Mouse (Mus musculus) embryonic facial prominence, embryonic 13.5 days (tissue): Measurements from ENCODE around the gene Phgdh. TPM values are rescaled to one million over a fixed set of nuclear protein-coding genes. Genes with fewer than 3 reads are reported as not detected.

Source experiments
- ATAC-seq: fragments of 200-750 bp; cut with Nextera tagmentation; 2 replicates; pipeline ENCODE4 v1.8.0; 2017; ENCODE audit warnings: low read depth; ENCODE audit not compliant: insufficient number of reproducible peaks, insufficient read depth, low FRiP score, low TSS enrichment
- H3K27ac ChIP-seq: fragments of 300-500 bp; sonication (generic); 2 replicates; pipeline ENCODE4 v1.5.1; 2015; ENCODE audit warnings: moderate library complexity, mild to moderate bottlenecking, inconsistent platforms
- H3K27me3 ChIP-seq: fragments of 300-500 bp; sonication (generic); 2 replicates; pipeline ENCODE4 v1.6.1; 2015; ENCODE audit warnings: mild to moderate bottlenecking, inconsistent platforms
- H3K36me3 ChIP-seq: fragments of 300-500 bp; sonication (generic); 2 replicates; pipeline ENCODE4 v1.6.1; 2015; ENCODE audit warnings: mild to moderate bottlenecking, inconsistent platforms
- H3K4me1 ChIP-seq: fragments of 300-500 bp; sonication (generic); 2 replicates; pipeline ENCODE4 v1.6.1; 2015; ENCODE audit warnings: inconsistent platforms
- H3K4me2 ChIP-seq: fragments of 300-500 bp; sonication (generic); 2 replicates; pipeline ENCODE4 v1.6.1; 2015; ENCODE audit warnings: moderate library complexity, mild to moderate bottlenecking, inconsistent platforms
- H3K4me3 ChIP-seq: fragments of 300-500 bp; sonication (generic); 2 replicates; pipeline ENCODE4 v1.5.1; 2015; ENCODE audit warnings: mild to moderate bottlenecking, inconsistent platforms
- H3K9ac ChIP-seq: fragments of 300-500 bp; sonication (generic); 2 replicates; pipeline ENCODE4 v1.6.1; 2015; ENCODE audit warnings: mild to moderate bottlenecking, inconsistent platforms
- H3K9me3 ChIP-seq: fragments of 300-500 bp; sonication (generic); 2 replicates; pipeline ENCODE4 v1.6.1; 2016; ENCODE audit warnings: inconsistent platforms
- WGBS: fragments of 180-500 bp; shearing (Covaris S2); methylation state at CpG from one replicate; pipeline ENCODE4 v1.1.7; 2015; ENCODE audit warnings: mixed read lengths; 5-methylcytosine and 5-hydroxymethylcytosine counted together
- polyA plus RNA-seq: library from polyadenylated mRNA; unstranded; fragments of >200 nt; fragmentation: Nextera tagmentation; extraction: Ambion mirVana; gene quantifications from 2 replicates; pipeline ENCODE4 v1.2.1, GENCODE M21; 2015

The Phgdh gene
- polyA plus RNA-seq, 1 experiment from 2014 or later, result 256 TPM

- Histone ChIP-seq H3K36me3 (no peaks in the 10 kb centered on the region), H3K9me3 (no peaks in the 10 kb centered on the region), H3K4me2 (peak overlapping the region; percentile 36), H3K4me3 (peak overlapping the region; percentile 13), H3K27ac (peak overlapping the region; percentile 44), H3K9ac (no peak overlapping the region), H3K27me3 (no peaks in the 10 kb centered on the region), H3K4me1 (peaks cover 20% of the 10 kb centered on the region)
- ATAC-seq, result 0 out of 2 replicates have a peak, but pooled peaks have one; percentile 10
- 37% methylated on average over 12 of the region's 12 CpGs for WGBS
Observed at GRCm38 (mm10) chr3:98280933-98281678, 58.7 kb downstream of the Phgdh start.

GRCm38 (mm10) chr3:98280204-98280932 lies 59.4 kb downstream of the Phgdh start, which contains the start of gene Hmgcs2:
Gene Hmgcs2, plus strand, starts transcription at chr3:98280435.
- Histone ChIP-seq H3K27me3 (no peaks in the 10 kb centered on the region), H3K27ac (peak within 1 kb of the TSS; percentile 44), H3K9ac (no peak within 1 kb of the TSS), H3K4me1 (peaks cover 20% of the 10 kb centered on the region), H3K4me3 (peak within 1 kb of the TSS; percentile 13), H3K4me2 (peak within 1 kb of the TSS; percentile 36), H3K9me3 (no peaks in the 10 kb centered on the region), H3K36me3 (no peaks in the 10 kb centered on the region)
- WGBS, result 60% methylated on average over 14 of the region's 14 CpGs
- ATAC-seq, result no peak

- Histone ChIP-seq H3K27ac (no peak overlapping the region), H3K4me1 (peaks cover 20% of the 10 kb centered on the region), H3K27me3 (no peaks in the 10 kb centered on the region), H3K4me3 (no peak overlapping the region), H3K36me3 (no peaks in the 10 kb centered on the region), H3K9me3 (no peaks in the 10 kb centered on the region), H3K9ac (no peak overlapping the region), H3K4me2 (no peak overlapping the region)
- no peak for ATAC-seq
- WGBS, result 81% methylated on average over 4 of the region's 4 CpGs
Observed at GRCm38 (mm10) chr3:98279682-98280081, 60.1 kb downstream of the Phgdh start.

GRCm38 (mm10) chr3:98273623-98274398 lies 66.0 kb downstream of the Phgdh start:
- ATAC-seq, result 0 out of 2 replicates have a peak, but pooled peaks have one; percentile 62
- Histone ChIP-seq H3K4me2 (no peak overlapping the region), H3K9me3 (0 out of 2 replicates have a peak, but pooled peaks cover 4% of the 10 kb centered on the region), H3K27me3 (no peaks in the 10 kb centered on the region), H3K9ac (no peak overlapping the region), H3K4me1 (peaks cover 13% of the 10 kb centered on the region), H3K4me3 (no peak overlapping the region), H3K27ac (peak overlapping the region; percentile 39), H3K36me3 (no peaks in the 10 kb centered on the region)
- 48% methylated on average over 11 of the region's 11 CpGs for WGBS

- H3K27ac ChIP-seq, result peak overlapping the region; percentile 72
- ATAC-seq, result 0 out of 2 replicates have a peak, but pooled peaks have one; percentile 56
- H3K4me1 ChIP-seq, result peaks cover 16% of the 10 kb centered on the region
- no peak overlapping the region for H3K9ac ChIP-seq
- no peak overlapping the region for H3K4me3 ChIP-seq
- H3K27me3 ChIP-seq, result no peaks in the 10 kb centered on the region
- no peaks in the 10 kb centered on the region for H3K36me3 ChIP-seq
- H3K4me2 ChIP-seq, result peak overlapping the region; percentile 16; the same call in 1 of the 2 replicates
- 19% methylated on average over 6 of the region's 6 CpGs for WGBS
- H3K9me3 ChIP-seq, result 0 out of 2 replicates have a peak, but pooled peaks cover 4% of the 10 kb centered on the region
Observed at GRCm38 (mm10) chr3:98267249-98267651, 72.5 kb downstream of the Phgdh start.

Other genes with a start within 250 kb of the Phgdh start
- 0.33 TPM in 1 of 2 replicates, not detected in the other for gene Adam30, start 179.4 kb downstream of the Phgdh start, polyA plus RNA-seq
- gene Reg4, start 117.8 kb downstream of the Phgdh start, polyA plus RNA-seq, result not detected in 2 replicates
- 2.6 and 6.4 TPM in 2 replicates for gene Hmgcs2, start 59.6 kb downstream of the Phgdh start, polyA plus RNA-seq
- gene Zfp697, start 42.5 kb upstream of the Phgdh start, polyA plus RNA-seq, result 7.2 and 8.2 TPM in 2 replicates
- gene Gm4450, start 117.1 kb upstream of the Phgdh start, polyA plus RNA-seq, result not detected in 2 replicates
- not detected in 2 replicates for gene Hsd3b4, start 170.5 kb upstream of the Phgdh start, polyA plus RNA-seq
- gene Gm10681, start 248.8 kb upstream of the Phgdh start, polyA plus RNA-seq, result not detected in 2 replicates